Mouse (Mus musculus) cerebellum, postnatal 10 days (tissue): Measurements from ENCODE around the gene Nr1i3.
"Not testable (repeated sequence)": the region's sequence is repeated elsewhere in the genome, so short reads cannot be mapped to it uniquely, and the experiment has no call there.

ENCODE experiments used
- DNase-seq, 2 experiments: peaks; one replicate each; pipeline ENCODE4 v3.0.0; 2021; ENCODE audit warnings: mixed read lengths in 2 of 2

Gene Nr1i3

DNA sequence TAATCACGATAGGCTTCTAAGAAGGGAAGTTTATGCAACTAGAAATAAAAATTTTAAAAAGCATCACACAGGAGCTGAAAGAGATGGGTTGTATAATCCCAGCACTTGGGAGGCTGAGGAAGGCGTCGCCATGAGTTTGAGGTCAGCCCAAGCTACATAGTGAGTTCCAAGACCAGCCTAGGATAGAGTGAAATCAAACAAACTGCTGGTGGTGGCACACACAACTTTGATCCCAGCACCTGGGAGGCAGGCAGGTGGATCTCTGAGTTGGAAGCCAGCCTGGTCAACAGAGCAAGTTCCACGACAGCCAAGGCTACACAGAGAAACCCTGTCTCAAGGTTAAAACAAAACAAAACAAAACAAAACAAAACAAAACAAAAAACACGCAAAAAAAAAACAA lies 18.6 kb downstream of the Nr1i3 start:
- DNase-seq, result no peak

DNA sequence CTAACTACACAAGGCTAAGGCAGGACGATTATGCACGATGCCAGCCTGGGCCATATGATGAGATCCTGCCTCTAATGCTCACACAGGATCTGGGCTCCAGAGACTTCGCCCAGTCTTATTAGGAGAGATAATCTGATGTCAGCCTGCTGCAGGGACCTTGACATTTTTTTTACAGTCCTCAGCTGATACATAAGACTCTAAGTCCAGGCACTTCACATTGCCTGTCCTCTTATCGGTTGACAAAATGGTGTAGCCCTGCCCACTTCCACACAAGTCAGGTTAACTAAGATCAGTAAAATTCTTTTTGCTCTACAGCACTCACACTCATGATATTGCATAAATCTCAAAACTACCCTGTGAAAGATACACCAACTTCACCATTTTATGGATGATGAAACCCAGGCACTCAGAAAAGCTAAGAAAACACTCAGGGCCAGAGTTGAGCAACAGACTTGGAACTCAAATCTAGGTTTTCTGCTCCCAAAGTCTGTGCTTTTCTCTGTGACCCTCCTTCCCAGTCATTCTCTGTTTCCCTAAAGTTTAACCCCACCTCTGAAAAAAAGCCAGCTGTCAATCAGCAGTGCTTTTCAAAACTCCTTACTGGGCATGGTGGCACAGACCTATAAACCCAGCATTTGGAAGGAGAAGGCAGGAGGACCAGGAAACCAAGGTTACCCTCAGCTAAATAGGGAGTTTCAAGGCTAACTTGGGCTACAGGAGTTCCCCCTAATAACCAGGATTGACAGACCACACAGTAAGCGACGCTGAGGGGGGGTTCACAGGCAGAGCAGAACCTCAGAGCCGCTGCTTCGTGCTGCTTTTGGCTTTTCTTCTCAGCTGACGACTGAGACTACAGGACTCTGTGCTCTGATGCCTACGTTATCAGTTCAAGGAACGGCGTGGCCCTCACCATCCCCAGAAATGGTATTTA lies 19.3 kb downstream of the Nr1i3 start:
- DNase-seq, result no peak

DNA sequence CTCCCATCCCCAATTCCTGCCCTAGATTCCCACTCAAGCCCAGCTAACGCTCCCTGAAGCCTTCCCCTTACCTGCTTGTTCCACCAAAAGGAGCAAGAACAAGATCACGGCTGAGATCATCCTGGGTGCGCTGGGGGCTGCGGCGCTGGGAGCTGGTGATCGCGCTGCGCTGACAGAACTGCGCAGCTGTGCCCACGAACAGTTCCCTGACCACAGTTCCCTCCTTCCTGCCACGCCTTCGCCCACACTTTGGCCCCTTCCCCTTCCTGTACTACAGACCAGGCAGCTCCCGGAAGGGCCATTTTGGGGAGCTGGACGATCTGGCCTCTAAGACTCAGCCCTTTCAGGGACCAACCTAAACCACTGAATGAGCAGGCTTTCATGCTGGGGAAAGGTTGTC lies 20.4 kb downstream of the Nr1i3 start, which contains the start of gene Fcer1g:
Gene Fcer1g, minus strand, starts transcription at position 240 of the 400 bp plus-strand sequence.
- no peak for DNase-seq

DNA sequence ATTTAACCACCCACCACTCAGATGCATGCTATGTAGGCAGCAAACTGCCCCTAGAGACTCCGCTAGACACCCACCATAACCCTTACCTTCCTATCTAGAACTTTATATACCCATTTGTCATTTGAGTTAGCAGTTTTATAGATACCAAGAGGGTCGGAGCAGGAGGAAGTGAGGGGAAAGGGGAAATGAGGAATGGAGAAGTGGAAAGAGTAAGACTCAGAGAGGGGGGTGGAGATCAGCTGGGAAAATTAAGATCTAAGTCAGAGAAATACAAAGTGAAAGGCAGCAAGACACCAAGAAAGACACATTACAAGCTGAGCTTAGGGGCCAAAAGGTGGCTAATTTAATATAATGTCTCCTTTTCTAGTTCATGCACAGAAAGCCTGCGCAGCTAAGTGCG lies 20.8 kb downstream of the Nr1i3 start:
- no peak for DNase-seq

DNA sequence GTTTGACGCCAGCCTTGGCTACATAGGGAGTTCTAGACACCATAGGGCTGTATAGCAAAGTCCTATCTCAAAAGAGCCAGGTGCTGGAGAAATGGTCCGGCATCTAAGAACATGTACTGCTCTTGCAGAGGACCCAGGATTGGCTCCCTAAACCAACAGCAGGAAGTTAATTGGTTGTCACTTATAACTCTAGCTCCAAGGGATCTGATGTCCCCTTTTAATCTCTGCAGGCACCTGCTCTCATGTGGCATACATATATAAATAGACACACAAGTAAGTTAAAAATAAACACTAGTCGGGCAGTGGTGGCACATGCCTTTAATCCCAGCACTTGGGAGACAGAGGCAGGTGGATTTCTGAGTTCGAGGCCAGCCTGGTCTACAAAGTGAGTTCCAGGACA lies 22.0 kb downstream of the Nr1i3 start:
- DNase-seq, result no peak

DNA sequence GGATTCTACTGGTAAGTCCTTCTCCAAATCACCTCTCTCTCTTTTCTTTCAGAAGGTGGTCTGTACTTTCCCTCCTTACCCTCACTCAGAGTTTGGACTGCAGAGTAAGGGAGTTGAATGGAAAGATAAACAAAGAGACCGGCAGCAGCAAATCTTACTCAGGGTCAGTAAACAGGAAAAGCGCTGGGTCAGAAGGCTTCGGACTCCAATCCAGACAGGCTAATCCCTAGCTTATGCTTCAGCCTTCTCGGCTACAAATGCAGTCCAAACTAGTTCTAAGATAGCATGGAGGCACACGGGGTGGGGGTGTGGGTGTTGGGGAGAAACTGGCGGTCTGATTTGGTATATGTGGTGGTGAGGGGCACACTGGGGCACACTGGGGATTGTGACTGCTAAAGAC lies 23.7 kb downstream of the Nr1i3 start:
- DNase-seq, result no peak

DNA sequence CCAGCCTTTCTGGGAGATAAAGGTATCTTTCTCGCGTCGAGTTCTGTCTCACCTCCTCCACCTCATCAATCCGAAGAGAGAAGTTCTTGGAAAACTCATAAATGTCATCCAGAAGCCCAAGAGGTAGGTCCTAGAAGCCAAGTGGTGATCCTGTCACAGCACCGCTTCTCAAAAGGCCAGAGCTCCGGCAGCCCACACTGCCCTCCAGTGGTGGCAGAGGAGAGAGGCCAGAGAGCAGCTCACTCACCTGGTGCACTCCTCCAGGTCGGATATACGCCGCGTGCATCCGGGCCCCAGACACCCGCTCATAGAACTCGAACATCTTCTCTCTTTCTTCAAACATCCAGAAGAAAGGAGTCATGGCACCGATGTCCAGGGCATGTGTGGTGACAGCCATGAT lies 24.7 kb downstream of the Nr1i3 start:
- DNase-seq, result peak; percentile 71 to 75

DNA sequence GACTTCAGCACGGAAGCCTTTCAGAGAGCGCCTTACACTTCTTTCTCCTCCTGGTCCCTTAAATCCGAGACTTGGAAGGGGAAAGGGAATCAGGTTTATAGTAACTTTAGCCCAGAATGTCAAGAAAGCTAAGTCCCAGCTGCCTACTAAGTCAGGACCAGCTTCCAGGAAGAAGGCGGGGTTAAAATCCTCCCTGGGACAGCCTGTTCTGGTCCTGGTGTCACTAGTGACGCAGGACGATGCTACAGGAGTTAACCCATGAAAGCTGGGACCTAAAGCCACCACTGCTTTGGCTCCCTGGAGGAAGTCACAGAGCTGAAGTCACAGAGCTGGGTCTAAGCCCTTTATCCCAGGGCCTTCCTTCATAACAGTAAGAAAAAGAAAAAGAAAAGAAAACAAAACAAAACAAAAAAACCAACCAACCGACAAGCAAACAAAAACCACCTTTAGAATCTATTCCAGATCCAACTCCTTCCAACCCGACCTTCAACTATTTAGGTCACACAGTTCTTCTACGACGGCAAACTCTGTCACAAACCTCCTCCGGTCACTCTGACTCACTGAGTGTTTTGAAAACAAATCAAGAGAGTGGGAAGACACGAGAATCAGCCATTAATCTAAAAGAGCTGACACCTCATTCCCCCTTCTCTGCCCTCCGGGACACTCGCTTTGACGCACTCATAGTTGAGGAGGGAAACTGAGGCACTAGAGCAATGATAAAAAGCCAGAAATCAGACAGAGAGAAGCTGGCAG lies 26.4 kb downstream of the Nr1i3 start:
- DNase-seq, result no peak

DNA sequence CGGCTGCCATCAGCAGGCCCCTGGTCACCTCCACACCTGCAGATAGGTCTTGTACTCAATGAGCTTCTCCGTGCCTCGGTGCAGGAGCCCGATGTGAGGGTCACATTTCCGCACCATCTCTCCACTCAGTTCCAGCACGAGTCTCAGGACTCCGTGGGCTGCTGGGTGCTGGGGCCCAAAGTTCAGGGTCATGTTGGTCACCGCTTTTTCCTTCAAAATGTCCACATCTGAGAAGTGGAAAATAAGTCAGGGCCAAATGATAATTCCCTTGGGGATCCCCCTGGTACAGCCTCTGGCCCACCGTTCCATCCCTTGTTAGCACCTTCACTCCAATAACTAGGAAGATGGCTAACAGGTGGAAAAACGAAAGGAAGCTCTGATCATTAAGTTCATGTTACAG lies 27.1 kb downstream of the Nr1i3 start:
- no peak for DNase-seq

DNA sequence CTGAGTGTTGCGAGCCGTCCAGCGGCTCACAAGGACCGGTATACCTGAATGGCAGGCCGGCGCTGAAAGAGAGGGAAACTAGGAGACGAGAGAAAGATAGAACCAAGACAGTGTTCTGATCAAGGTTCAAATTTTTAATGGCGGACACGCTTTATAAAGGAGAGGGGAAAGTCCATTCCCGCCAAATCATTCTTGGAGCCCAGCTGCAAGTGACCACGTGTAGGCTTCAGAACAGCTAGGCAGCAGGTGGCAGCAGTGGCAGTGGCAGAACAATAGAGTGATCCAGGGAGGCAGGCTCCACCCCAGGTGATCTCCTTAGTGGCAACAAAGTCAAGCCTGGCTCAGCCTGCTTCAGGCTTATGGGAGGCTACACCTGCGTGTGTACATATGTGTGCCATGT lies 28.2 kb downstream of the Nr1i3 start:
- not testable (repeated sequence) for DNase-seq

DNA sequence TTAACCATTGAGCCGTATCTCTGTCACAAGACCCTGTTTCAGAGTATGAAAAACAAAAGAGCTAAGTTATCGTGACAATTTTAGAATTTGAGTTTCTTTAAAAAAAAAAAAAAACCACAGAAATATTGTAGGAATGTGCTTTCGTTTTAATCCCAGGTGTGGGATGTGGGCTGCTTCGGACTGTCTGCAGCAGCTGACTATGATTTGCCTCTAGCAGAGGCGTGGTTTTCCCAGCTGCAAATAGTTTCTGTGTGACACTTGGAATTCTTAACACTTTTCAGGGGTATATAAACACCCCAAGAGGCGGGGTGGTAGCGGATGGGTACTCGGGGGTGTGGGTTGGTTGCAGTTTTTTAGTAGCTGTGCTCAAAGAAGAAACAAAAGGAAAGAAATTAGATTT lies 31.6 kb downstream of the Nr1i3 start:
- DNase-seq, result no peak

DNA sequence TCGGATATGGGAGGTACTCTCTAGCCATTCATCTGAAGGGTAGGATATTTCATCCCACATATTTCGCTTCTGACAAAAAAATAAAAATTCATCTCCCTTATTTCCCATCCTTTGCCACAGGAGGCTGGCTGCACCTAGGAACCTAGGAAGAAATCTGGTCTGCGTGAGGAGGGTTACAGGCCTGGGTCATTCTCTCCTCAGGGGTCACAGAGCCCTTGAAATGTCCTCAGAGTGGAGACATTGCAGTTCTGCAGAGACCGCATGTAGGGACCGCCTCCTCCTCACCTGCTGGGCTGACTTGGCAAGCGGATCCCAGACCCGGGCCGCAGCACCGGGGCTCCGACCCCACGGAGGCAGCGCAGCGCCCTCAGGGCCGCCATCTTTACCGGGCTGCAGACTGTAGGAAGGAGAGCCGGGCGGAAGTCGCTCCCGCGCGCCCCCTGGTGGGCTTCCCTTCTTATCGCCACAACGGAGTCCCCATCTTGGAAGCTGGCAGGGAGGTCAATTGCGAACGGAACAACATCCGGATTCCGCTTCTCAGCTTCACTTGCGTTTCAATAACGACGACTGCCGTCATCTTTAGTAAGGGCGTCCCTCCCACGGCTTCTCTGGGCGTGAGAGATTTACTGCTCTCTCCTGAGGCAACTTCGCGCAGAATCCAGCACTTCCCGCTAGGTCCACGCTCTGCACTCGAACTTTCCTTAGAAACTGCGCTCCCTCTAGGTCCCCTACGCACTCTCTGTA lies 33.1 kb downstream of the Nr1i3 start:
- peak; percentile 99 for DNase-seq

DNA sequence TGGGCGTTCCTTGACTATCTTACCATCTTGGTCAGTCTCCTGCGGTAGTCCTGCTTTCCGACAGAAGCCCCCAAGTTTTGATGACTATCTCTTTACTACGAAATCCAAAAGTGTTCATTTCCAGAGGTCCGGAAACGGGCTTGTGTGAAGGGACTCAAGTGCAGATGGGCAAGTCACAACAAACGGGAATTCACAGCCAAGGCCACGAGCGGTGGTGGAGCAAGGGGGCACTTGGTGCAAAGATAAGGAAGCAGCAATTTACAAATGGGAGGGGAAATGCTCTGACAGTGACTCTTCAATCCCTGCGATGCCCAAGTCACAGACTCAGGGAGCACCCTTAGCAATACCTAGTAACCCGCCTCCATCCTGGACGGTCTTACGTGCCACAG lies 33.7 kb downstream of the Nr1i3 start:
- DNase-seq, result no peak

DNA sequence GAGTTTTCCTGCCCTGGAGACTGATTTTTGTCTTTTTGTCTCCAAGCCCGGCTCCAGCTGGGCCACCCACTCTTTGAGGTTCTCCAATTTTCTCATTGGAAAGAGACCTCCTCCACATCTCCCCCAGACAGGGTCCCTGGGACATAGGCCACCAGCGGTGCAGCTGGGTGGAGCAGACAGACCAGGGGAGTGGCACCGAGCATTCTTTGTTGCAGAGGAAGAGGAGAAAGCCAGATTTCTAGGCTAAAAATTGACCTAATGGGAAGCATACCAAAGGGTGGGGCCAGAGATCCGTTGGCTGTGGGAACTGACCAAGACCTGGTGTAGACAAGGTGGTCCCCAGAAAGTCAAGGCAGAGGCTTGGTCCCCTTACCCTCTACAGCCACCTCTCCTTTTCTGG lies 34.1 kb downstream of the Nr1i3 start:
- no peak for DNase-seq

DNA sequence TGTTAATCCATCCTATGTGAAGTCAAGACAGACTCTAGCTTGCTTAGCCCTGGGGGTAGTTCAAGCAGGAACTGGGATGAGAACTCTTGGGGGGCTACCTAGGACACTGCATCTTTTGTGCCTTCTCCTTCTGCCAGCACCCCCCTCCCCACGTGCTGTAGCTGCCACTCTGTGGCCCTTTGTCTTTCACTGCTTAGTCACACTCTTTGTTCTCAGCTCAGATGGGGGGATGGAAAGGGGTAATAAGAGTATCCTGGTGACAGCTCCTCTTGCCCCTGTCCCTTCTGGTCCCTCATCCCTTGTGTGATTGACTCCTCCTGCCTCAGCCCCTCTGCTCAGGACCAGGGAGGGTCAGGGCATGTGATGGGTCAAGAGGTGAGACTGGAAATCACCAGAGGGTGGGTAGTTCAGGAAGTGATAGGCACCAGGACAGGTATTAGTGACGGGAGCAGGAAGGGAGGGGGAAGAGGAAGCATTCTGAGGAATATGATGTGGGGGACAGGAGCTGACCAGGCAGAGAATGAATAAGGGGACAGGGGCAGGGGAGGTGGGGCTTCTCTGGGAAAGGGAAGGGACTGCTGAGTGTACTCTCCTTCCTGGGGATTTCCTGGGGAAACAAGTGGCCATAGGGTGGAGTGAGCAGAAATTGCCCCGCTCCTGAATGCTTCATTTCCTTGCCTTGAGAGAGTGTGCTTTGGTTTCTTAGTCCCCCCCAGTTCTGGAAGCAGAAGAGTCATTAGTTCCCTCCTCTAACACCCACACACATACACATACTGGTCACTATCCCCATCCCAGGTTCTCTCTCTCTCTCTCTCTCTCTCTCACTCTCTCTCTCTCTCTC lies 34.8 kb downstream of the Nr1i3 start:
- peak in 1 of 2 experiments; percentile 26 for DNase-seq

DNA sequence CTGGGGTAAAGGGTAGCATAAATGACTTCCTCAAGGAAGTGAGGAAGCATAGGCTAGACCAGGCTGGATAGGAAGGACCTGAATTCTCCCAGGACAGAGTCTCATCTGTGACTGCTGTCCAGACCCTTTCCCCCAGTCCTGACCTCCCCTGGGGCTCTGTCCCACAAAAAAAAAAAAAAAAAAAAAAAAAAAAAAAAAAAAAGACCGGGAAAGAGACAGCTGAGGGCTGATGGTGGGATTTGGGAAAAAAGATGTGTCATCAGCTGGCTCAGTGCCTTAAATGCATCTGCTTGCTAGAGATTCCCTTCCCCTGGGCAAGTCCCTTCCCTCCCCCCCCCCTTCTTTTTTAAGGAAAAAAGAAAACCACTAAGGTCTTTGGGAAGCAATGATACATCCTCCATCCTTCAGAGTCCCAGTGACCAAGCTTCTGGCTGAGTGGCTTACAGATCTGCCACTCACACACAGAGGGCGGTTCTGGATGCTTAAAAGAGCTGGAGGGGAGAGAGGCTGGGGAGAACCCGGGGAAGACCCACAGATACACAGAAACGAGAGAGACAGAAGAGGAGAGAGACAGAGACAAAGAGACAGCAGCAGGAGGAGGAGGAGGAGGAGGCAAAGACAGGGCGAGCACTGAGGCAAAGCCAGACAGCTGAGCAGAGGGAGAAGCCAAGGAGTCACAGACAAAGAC lies 36.3 kb downstream of the Nr1i3 start, which contains the start of gene Adamts4:
Gene Adamts4, plus strand, starts transcription at position 509 of the 688 bp plus-strand sequence.
- peak; percentile 66 to 69 for DNase-seq

DNA sequence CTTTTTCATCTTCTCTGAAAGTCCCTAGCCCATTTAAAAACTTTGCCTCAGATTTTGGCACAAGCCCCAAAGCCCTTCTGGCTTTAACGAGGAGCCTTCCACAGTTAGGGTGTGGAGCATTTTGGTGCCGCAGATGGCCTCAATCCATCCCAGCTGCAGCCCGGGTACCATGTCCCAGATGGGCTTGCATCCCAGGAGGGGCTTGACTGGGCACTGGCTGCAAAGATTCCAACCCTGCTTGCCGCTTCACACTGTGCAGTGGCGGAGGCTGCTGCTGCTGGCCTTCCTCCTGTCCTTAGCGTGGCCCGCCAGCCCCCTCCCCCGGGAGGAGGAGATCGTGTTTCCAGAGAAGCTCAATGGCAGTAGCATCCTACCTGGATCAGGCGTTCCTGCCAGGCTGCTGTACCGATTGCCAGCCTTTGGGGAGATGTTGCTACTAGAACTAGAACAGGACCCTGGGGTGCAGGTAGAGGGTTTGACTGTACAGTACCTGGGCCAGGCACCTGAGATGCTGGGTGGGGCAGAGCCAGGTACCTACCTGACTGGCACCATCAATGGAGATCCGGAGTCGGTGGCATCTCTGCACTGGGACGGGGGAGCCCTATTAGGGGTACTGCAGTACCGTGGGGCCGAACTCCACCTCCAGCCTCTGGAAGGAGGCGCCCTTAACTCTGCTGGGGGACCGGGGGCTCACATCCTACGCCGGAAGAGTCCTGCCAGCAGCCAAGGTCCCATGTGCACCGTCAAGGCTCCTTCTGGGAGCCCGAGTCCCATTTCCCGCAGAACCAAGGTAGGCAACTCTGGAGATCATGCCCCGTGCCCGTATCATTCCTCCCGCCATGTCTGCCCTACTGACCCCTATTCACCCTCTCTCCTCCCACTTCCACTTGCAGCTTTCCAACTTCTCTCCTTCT lies 37.2 kb downstream of the Nr1i3 start, which contains the start of gene Ndufs2:
Gene Ndufs2, minus strand, starts transcription at position 709 of the 914 bp plus-strand sequence.
- peak; percentile 70 to 79 for DNase-seq

DNA sequence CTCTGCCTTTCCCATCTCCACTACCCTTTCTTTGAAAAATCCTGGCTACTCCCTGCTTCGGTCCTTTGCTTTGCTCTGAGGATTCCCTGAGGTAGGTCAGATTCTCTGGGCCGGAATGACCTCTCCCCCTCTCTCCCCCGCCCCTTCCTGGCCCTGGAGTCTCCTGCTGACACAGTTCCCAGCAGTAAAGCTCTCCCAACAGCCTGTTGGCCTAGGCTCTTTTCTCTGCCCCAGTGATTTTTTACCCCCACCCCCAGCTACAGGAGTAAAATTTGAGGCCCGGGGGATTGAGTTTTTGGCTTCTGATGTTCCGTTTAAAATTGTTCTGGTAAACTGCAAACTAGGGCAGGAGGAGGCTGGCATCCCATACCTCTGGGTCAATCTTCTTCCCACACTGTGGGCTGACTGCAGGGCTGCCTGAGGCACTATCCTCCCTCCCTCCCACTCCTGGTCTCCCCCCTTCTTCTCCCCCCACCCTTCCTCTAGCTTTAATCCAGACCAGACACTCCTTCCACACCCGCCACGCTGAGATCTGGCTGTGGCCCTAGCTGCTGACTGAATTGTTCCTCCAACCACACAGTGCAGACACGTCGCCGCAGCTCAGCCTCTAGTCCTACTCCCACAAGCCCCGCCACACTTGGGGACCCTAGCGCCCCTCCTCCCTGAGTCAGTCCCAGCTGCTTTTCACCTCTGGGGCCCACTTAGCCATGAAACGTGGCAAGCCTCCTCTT lies 38.0 kb downstream of the Nr1i3 start:
- DNase-seq, result peak; percentile 58 to 68

DNA sequence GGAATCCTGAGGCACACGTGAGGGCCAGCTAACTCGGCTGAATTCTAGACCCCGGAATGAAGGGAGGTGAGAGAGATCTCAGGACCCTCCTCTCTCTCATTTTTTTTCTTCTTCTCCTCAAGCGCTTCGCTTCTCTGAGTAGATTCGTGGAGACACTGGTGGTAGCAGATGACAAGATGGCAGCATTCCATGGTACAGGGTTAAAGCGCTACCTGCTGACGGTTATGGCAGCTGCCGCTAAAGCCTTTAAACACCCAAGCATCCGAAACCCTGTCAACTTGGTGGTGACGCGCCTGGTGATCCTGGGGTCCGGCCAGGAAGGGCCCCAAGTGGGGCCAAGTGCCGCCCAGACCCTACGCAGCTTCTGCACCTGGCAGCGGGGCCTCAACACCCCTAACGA lies 38.6 kb downstream of the Nr1i3 start:
- DNase-seq, result peak; percentile 70 to 74
